Mouse (Mus musculus) spleen, embryonic (tissue): ENCODE data around the gene Usp46.

Experiments
- CTCF ChIA-PET: fragments of 350-600 bp; sonication (Branson Sonifier 250); formaldehyde crosslinking; loops from one replicate; lab custom pipeline; 2022; lab: Charles Lee

The Usp46 gene

DNA sequence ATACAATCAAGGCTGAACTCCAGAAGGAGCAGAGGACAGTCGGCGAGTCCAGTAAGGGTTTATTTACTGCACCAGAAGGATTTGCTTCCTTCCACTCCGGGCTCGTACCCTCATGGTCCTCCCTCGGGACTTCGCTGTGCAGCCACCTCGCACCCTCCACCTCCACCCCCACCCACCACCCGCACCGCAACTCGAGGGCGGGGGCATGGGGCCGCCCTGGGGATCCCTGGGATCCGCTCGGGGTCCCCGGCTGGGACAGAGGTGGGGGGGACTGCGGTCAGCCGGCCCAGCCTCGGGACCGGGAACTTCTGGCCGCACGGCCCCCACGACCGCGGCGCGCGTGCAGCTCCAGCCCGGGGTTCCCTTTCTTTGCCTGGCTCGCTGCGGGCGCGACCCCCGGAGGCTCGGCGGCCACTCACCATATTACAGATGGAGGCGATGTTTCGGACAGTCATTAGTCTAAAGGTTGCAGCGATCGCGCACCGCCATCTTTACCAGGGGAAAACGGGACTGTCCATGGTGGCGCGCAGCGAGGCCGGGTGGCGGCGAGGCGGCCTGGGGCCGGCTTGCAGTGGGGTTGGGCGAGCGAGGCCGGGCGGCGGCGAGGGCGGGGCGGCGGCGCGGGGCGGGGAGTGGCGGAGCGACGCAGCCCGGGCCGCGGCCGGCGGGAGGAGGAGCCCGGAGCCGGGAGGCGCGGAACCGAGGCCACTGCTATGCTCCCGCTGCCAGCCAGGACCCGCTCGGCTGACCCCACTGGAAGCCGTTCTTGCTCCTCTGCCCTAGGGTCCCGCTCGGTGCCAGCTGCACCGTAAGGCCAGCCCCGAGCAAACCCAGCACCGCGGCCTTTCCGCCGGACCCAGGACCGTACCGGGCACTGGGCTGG is at the start of gene Usp46:
Gene Usp46, minus strand, starts transcription at position 601 of the 883 bp plus-strand sequence.
- CTCF ChIA-PET = interaction anchor here (1.0 kb wide), 1 partner anchor 25 kb away, joined by 3 read pairs; no protein-coding TSS in a partner anchor

DNA sequence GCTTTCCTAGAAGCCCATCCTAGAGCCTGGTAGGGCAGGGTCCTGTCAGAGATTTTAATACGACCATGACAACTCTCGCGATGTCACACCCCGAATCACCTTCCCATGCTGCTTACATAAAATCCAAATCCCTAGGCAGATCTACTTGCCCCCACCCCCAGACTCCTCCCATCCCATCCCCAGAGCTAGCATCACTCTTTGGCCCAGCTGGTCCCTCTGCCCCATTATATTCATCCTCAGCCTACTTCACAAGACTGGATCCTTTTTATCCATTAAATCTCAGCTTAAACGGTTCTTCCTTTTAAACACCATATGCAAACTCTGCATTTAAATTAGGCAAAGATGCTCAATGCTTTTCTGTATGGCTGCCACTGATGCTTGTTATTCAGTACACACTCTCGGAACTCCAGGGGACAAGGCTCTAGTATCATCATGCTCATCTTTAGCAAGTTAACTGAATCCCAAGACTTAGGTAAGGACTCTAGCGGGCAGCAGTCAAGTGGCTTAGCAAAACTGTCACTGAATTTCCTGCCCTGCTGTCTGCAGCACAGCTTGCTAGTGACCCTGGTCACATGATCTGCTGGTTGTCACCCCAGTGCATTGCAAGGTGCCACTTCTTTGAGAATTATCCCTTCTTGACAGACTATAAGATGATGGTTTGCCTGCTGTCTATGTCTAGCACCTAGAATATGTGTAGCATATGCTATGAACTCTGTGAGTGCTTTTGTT is 45.9 kb upstream of the Usp46 start:
- CTCF ChIA-PET = no interaction called here

DNA sequence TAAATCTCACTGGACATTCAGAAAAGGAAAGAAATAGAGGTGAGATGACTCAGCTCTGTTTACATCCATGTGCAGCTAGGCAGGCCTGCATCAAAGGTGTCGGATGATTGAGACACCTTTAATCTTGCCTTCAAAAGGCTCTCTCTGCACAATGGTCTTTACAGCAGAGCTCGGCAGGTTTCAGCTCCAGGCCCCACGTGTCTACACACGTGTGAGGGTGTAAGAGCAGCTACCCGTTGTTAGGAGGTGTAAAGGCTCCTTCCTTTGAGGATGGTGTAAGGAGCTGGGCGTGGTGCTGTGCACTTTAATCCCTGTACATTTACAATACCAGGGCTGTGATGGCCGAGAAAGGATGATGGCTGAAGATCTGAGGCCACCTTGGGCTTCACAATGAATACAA is 37.2 kb upstream of the Usp46 start:
- CTCF ChIA-PET = no interaction called here

DNA sequence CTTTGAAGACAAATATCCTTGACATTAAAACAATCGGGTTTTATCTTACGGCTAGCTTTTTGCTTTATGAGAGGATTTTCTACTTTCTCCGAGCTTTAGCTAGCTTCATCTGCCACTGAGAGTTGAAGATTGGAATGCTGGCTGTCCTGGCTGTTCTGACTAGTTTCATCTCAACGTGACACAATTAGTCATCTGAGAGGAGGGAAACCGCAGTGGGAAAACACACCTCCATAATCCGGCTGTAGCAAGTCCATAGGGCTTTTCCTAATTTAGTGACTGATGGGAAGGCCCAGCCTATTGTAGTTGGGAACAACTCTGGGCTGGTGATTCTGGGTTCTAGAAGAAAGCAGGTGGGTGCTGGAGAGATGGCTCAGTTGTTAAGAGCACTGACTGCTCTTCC is 33.5 kb upstream of the Usp46 start:
- CTCF ChIA-PET = interaction anchor here (0.6 kb wide), 1 partner anchor 156 kb away, joined by 3 read pairs; no protein-coding TSS in a partner anchor

DNA sequence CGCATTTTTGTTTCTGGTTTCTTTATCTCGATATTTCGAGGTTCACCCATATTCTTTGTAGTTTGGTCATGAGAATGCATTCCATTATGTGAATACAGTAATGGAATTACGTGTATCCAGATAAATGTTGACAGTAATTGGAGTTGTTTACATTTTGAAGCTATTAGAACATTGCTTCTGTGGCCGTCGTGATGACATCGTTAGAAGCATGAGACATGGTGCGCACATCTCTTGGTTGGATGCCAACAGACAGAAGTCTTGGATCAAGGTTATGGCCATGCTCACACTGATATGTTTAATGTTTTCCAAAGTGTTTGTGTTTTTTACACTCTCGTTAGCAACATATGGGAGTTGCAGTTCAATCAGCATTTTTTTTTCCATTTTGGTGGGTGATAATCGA is 30.8 kb upstream of the Usp46 start:
- CTCF ChIA-PET = no interaction called here

DNA sequence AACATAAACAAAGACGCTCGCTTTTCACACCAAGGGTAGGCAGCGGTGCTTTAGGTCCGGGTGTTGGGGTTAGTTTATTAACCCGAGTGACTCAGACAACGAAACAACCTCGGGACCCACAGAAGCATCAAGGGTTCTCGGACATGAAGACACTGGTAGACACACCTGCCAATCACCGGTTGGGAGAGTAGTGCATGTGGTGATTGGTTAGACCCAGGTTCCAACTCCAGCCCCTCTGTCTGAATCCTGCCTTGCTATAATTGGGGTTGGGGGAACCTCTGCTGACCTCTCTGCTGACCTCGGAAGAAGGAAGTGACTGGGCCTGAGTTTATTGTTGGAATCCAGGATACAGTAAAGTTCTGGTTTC is 29.6 kb upstream of the Usp46 start:
- CTCF ChIA-PET = no interaction called here

DNA sequence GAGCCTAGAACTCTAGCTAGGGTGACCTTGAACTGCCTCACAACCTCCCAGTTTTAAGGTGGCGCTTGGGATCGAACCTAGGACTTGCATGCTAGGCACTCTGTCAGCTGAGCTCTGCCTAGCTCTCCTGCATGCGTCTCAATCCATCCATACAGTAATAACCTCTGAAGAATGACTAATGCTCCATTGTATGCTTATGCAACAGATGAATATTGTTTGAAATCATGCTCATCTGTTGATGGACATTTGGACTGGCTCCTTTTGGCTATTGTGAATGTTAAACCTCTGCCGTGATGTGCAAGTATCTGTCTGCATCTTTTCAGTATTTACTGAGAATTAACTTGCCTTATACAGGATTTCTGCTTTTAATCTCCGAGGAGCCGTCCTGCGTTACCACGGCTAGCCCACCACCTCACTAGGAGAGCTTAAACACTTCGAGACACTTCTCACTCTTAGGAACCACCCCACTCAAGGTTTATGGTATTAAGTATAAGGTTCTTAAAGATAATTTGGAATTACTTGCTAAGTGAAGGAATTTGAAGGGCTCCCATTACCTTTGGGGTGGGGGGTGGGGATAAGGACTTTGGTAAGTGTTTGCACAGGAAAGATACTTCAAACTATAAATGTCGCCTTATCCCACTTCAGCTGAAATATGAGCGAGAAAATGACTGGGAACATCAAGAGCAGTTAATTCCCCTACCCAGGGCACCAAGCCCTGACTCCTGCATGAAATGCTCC is 29.1 kb upstream of the Usp46 start:
- CTCF ChIA-PET = no interaction called here

DNA sequence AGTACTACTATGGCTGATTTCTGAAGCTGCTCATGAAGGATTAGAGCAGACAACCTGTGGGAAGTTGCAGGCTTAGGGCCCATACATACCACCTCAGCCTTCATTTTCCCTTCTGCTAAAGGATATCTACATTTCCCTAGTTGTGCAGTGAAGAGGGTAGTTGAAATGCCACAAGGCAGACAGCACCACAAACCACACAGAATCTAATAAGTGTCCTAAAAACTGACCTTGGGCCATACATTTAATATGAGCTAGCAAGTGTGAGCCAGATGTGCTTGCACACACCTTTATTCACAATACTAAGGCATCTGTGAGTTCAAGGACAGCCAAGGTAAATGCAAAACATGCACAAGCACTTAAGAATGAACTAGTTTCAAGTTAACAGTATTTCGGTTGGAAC is 27.8 kb upstream of the Usp46 start:
- CTCF ChIA-PET = no interaction called here

DNA sequence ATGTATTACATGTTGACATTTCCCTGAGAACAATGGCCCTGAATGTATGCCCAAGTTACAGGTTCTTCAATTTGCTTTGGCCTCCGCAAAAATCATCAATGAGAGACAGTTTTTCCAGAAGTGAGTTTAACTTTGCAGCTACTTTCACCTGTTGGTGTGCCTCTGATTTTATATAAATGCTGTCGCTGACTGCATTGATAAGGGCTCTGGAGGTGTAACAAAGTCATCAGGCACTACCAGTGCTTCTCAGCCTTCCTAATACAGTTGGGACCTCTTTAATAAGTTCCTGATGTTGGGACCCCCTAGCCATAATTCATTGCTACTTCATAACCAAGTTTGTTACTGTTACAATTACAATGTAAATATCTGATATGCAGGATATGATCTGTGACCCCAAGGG is 27.4 kb upstream of the Usp46 start:
- CTCF ChIA-PET = no interaction called here

DNA sequence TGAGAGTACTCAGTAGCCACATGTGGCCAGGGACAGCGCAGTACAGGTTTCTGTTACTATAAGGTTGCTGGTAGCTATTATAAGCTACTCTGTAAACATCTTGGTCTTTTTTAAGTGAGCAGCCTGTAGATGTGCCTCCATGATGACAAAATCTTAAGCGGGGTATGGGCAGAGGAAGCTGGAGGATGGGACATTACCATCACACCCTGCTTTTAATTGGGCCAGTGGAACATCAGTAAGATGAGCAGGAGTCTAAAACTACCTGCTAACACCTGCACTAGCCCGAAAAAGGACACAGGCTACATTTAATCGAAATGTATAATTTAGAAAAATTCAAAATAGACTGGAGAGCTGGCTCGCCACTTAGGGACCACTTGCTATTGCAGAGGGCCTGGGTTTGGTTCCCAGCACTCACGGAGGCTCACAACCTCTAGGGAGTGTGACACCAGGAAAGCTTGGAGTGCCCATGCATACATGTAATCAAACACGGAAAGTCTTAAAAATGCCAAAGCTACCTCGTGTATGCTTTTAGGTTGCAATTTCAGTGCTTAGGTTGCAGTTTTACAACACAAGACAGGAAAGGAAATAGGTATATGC is 26.7 kb upstream of the Usp46 start:
- CTCF ChIA-PET = no interaction called here

DNA sequence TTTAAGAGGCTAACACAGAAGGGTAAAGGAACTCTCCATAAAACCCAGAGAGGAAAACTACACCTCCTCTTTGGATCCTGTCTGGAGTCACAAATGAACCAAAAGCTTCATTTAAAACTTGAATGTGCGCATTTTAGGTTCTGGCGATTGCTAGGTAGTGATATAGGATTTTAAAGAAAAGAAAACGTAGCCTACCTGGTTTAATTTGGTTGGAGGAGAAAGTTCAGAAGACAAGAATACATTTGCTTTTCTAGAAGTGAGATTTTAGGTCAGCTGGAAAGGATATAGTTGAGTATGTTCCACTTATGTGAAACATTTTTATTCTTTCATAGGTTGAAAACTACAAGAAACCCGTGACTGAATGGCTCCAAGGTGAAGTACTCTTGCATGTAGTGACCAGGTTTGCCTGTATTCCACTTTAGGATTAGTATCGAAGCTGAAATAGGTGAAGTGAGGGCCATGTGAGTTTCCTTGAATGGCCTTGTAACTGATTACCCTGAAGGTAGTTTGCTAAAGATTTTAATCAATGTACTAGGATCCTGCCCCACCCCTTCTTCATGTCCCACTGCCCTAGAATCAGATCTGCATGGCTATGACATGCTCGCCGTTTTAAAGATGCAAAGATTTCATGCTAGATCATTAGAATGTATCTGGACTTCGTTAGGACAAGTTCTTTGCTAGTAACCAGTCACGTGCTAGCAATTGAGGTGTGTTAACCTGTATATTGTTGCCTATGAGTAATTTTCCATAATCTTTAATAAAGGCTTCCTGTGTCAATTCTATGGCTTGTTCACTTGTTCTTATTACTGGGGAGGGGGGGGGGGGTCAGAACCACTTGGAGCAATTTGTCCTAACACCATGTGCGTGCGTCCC is 25.6 kb upstream of the Usp46 start:
- CTCF ChIA-PET = interaction anchor here (0.8 kb wide), 1 partner anchor 26 kb away, joined by 3 read pairs; the partner anchor contains the start of gene Usp46

DNA sequence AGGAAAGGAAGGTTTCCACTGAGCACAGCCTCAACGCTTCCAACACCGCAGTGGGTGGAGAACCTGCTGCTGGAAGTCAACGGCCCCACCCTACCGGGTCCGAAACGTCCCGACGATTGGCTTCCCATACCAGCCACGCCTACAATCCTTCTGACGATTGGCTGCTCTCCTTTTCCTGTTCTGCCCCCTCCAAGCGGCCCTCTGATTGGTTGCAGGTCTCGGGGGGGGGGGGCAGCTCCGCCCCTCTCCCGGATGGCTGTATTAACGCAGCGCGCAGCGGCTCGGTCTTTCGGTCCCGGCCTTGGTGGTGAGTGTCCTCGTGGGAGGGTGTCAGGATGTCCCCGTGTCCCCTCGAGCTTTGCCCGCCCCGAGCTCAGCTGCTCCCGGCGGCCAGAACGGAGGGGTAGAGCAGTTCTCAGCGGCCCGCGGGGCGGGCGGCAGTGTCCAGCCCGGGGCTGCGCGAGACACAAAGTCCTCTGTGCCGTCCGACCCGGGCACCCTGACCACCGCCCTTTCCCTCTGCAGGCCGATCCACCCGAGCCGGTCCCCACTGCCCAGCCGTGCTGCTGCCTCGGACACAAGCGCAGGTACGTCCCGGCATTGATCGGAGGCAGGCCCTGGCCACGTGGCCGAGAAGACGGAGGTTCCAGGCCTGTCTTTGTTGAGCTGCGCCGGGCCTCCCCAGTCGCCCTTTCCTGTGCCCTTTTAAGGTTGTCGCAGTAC is 24.8 kb upstream of the Usp46 start:
- CTCF ChIA-PET = interaction anchor here (0.7 to 0.8 kb wide), 2 partner anchors 25 to 101 kb away, joined by 3 read pairs; partner anchors contain the start of gene Usp46

DNA sequence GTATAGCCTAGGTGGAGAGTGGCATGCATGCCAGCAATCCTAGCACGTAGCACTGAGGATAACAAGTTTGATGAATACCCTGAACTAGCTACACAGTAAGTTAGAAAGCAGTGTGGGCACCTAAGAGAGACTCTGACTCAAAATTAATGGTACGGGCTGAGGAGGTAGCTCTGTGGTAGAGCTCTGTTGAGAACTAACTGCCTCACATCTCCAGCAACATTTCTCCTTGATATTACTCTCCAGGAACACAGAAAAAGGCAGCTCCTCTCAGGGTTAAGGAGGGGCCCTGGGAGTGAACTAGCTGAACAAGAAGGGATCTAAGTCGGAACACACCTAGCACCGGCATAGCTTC is 24.2 kb upstream of the Usp46 start:
- CTCF ChIA-PET = interaction anchor here (0.7 kb wide), 1 partner anchor 100 kb away, joined by 3 read pairs; no protein-coding TSS in a partner anchor

DNA sequence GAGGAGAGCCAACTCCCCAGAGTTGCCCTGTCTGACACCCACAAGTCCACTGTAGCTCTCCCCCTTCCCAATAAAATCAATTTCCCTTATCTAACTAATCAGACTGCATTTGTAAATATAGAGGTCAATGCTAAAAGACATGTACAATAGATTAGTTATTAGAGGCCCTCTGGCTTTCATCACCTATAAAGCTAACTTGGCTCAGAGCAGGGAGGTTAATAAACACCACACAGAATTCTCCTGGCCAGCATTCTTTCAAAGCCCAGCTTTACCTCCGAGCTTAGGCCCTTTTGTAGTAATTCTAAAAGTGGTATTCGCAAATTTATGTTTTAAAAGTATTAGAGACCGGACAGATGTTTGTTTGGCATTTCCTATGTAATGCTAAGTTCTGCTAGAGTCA is 21.4 kb upstream of the Usp46 start:
- CTCF ChIA-PET = no interaction called here

DNA sequence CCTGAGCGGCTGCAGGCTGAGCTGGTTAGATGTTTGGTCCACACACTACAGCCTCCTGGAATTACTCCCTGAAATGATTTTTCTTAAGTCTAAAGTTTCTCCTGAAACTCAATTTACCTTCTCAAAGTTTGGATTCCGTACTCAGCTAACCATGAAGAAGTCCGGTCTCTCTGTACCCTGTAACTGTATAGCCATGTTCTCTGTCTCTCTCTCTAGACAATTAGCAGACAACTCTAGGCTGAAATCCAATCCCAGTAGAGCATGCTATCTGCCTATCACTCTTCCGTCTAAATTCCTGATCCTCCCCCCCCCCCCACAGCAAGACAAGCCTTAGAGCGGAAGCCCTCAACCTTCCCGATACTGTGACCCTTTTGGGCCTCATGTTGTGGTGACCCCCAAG is 13.5 kb upstream of the Usp46 start:
- CTCF ChIA-PET = no interaction called here

DNA sequence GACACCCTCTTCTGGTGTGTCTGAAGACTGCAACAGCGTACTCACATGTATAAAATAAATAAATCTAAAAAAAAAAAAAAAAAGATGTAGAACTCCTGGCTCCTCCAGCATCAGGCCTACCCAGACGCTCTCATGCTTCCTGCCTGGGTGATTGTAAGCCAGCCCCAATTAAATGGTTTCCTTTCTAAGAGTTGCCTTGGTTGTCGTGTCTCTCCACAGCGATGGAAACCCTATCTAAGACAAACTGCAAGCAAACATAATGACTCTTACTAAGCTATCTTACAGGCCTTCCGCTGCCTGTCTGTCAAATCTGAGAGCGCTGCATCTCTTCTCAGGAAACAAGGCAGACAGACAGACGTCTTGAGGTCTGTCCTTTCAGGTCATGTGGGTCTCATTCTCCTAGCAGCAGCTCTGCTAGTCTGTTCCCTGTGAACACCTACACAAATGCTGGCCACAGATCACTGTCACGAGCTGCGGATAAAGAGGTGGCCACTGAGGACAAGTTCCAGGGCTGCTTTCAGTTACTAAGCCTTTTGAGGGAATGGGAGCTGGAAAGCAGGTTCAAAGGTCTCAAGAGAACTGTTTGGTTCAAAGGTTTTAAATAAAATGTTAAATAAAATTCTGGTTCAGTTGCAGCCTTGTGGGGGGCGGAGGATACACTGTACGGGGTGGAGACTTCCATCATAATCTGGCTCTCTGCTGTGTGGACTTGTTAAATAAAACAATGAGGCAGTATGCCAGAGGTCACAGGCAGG is 10.8 kb upstream of the Usp46 start:
- CTCF ChIA-PET = no interaction called here

DNA sequence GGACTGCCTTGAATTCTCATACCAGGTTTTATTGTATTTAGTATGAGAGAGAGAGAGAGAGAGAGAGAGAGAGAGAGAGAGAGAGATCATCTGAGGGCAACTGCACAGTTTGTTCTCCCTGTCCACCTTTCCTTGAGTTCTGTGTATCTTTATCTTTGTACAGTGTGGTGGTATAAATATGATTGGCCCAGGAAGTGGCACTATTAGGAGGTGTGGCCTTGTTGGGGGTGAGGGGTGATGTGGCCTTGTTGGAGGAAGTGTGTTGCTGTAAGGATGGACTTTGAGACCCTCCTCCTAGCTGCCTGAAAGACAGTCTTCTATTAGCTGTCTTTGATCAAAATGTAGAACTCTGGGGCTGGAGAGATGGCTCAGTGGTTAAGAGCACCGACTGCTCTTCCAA is 10.2 kb upstream of the Usp46 start:
- CTCF ChIA-PET = no interaction called here

DNA sequence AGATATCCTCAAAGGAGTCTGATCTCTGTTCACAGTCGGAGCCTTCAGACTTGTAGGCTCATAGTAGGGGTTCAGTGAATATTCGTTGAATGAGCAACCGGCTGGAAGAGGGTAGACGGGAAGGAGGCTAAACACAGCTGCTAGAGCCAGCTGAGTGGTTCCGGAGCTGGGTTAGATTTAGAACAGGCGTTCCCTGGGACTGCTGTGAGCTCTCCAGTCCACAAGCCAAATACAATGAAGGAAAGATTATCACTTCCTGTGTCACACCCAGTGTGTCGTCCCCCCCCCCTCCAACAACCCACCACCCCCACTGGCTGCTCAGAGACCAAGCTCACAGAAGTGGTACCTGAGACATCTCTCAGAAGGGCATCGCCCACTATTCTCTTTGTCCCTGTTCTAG is 9.7 kb upstream of the Usp46 start:
- CTCF ChIA-PET = no interaction called here

DNA sequence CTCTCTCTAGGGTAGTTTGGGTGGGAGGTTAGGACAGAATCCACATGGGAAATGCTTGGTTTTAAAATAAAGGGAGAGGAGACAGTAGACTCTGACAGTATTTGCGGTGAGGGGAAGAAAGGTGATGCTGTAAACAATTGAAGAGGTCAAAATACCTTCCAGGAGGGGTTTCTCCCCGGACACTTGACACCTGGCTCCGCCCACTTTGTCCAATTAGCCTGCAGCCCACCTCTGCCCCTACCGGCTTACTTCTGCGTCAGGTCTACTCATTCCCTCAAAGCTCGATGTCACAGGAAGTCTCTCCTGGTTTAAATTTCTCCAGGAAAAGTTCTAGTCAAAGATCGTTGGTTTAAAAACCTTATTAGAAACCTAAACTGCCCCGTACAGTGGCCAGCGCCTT is 8.5 kb upstream of the Usp46 start:
- CTCF ChIA-PET = interaction anchor here (0.6 kb wide), 1 partner anchor 1485 kb away, joined by 4 read pairs; no protein-coding TSS in a partner anchor
